Mouse (Mus musculus) midbrain, embryonic 15.5 days (tissue): ENCODE results near the gene Gm4922. TPM values are rescaled to one million over a fixed set of nuclear protein-coding genes. Genes with fewer than 3 reads are reported as not detected.

Source experiments
- ATAC-seq: fragments of 200-750 bp; cut with Nextera tagmentation; replicated peaks from 2 replicates; pipeline ENCODE4 v1.8.0; 2017; ENCODE audit warnings: moderate TSS enrichment
- H3K27ac ChIP-seq: fragments of 300-500 bp; sonication (generic); 2 replicates; pipeline ENCODE4 v1.5.1; 2015; ENCODE audit warnings: mild to moderate bottlenecking, inconsistent platforms
- H3K27me3 ChIP-seq: fragments of 300-500 bp; sonication (generic); replicated peaks from 2 replicates; pipeline ENCODE4 v1.6.1; 2015; ENCODE audit warnings: inconsistent platforms
- H3K36me3 ChIP-seq: fragments of 300-500 bp; sonication (generic); replicated peaks from 2 replicates; pipeline ENCODE4 v1.6.1; 2015; ENCODE audit warnings: inconsistent platforms
- H3K4me1 ChIP-seq: fragments of 300-500 bp; sonication (generic); 2 replicates; pipeline ENCODE4 v1.6.1; 2015; ENCODE audit warnings: inconsistent platforms
- H3K4me2 ChIP-seq: fragments of 300-500 bp; sonication (generic); 2 replicates; pipeline ENCODE4 v1.6.1; 2015; ENCODE audit warnings: inconsistent platforms, mild to moderate bottlenecking, moderate library complexity
- H3K4me3 ChIP-seq: fragments of 300-500 bp; sonication (generic); 2 replicates; pipeline ENCODE4 v1.5.1; 2015; ENCODE audit warnings: mild to moderate bottlenecking, inconsistent platforms
- H3K9ac ChIP-seq: fragments of 300-500 bp; sonication (generic); 2 replicates; pipeline ENCODE4 v1.6.1; 2015; ENCODE audit warnings: mild to moderate bottlenecking, inconsistent platforms
- H3K9me3 ChIP-seq: fragments of 300-500 bp; sonication (generic); 2 replicates; pipeline ENCODE4 v1.6.1; 2016; ENCODE audit warnings: inconsistent platforms
- WGBS: fragments of 180-500 bp; shearing (Covaris S2); methylation state at CpG from one replicate; pipeline ENCODE4 v1.1.7; 2015; ENCODE audit warnings: mixed read lengths; 5-methylcytosine and 5-hydroxymethylcytosine counted together
- polyA plus RNA-seq: library from polyadenylated mRNA; unstranded; fragments of >200 nt; fragmentation: Nextera tagmentation; extraction: Ambion mirVana; gene quantifications from 2 replicates; pipeline ENCODE4 v1.2.1, GENCODE M21; 2015

Gene Gm4922
- polyA plus RNA-seq, 1 experiment from 2014 or later: 0.39 TPM

GRCm38 (mm10) chr10:18772537-18773179 lies 13.9 kb downstream of the Gm4922 start:
- Histone ChIP-seq H3K9ac (no peak overlapping the region), H3K4me3 (no peak overlapping the region), H3K4me1 (no peaks in the 10 kb centered on the region), H3K4me2 (no peak overlapping the region), H3K27me3 (no peaks in the 10 kb centered on the region), H3K9me3 (no peaks in the 10 kb centered on the region), H3K36me3 (no peaks in the 10 kb centered on the region), H3K27ac (no peak overlapping the region)
- 69% methylated on average over 4 of the region's 4 CpGs for WGBS
- ATAC-seq: no peak

GRCm38 (mm10) chr10:18769909-18770308 lies 16.7 kb downstream of the Gm4922 start:
- H3K36me3 ChIP-seq: no peaks in the 10 kb centered on the region
- no peak overlapping the region for H3K27ac ChIP-seq
- no peaks in the 10 kb centered on the region for H3K27me3 ChIP-seq
- no peaks in the 10 kb centered on the region for H3K9me3 ChIP-seq
- 58% methylated on average over 5 of the region's 5 CpGs for WGBS
- H3K9ac ChIP-seq: no peak overlapping the region
- H3K4me2 ChIP-seq: no peak overlapping the region
- no peak for ATAC-seq
- H3K4me3 ChIP-seq: no peak overlapping the region
- H3K4me1 ChIP-seq: no peaks in the 10 kb centered on the region

GRCm38 (mm10) chr10:18760241-18760640 lies 26.4 kb downstream of the Gm4922 start:
- Histone ChIP-seq H3K36me3 (no peaks in the 10 kb centered on the region), H3K27me3 (no peaks in the 10 kb centered on the region), H3K9ac (no peak overlapping the region), H3K4me3 (no peak overlapping the region), H3K27ac (no peak overlapping the region), H3K4me1 (no peaks in the 10 kb centered on the region), H3K4me2 (no peak overlapping the region), H3K9me3 (no peaks in the 10 kb centered on the region)
- 31% methylated on average over 2 of the region's 2 CpGs for WGBS
- ATAC-seq: no peak

- Histone ChIP-seq H3K27ac (no peak overlapping the region), H3K4me3 (no peak overlapping the region), H3K4me2 (no peak overlapping the region), H3K9me3 (no peaks in the 10 kb centered on the region), H3K36me3 (no peaks in the 10 kb centered on the region), H3K4me1 (no peaks in the 10 kb centered on the region), H3K9ac (no peak overlapping the region), H3K27me3 (no peaks in the 10 kb centered on the region)
- 77% methylated on average over 4 of the region's 4 CpGs for WGBS
- ATAC-seq: no peak
Measured at GRCm38 (mm10) chr10:18750057-18750456, 36.5 kb downstream of the Gm4922 start.

- H3K4me3 ChIP-seq: peak within 1 kb of the TSS; percentile 87
- under 1% methylated on average over 50 of the region's 50 CpGs for WGBS
- peak within 1 kb of the TSS; percentile 77 for H3K4me2 ChIP-seq
- H3K27ac ChIP-seq: peak within 1 kb of the TSS; percentile 94
- ATAC-seq: peak; percentile 93
- no peaks in the 10 kb centered on the region for H3K36me3 ChIP-seq
- H3K27me3 ChIP-seq: no peaks in the 10 kb centered on the region
- no peaks in the 10 kb centered on the region for H3K9me3 ChIP-seq
- peaks cover 13% of the 10 kb centered on the region for H3K4me1 ChIP-seq
- H3K9ac ChIP-seq: peak within 1 kb of the TSS; percentile 84
Measured at GRCm38 (mm10) chr10:18743286-18744142, 43.1 kb downstream of the Gm4922 start, which contains the start of gene Arfgef3. TSS of gene Arfgef3 (minus strand) at chr10:18743949.

GRCm38 (mm10) chr10:18742086-18742485 lies 44.5 kb downstream of the Gm4922 start:
- H3K4me1 ChIP-seq: peaks cover 13% of the 10 kb centered on the region
- WGBS: 44% methylated on average over 6 of the region's 6 CpGs
- peak overlapping the region; percentile 94 for H3K27ac ChIP-seq
- H3K4me2 ChIP-seq: peak overlapping the region; percentile 77
- H3K4me3 ChIP-seq: peak overlapping the region; percentile 87
- no peak for ATAC-seq
- peak overlapping the region; percentile 84 for H3K9ac ChIP-seq
- H3K36me3 ChIP-seq: no peaks in the 10 kb centered on the region
- H3K9me3 ChIP-seq: no peaks in the 10 kb centered on the region
- H3K27me3 ChIP-seq: no peaks in the 10 kb centered on the region

- peak overlapping the region; percentile 87 for H3K4me3 ChIP-seq
- no peaks in the 10 kb centered on the region for H3K36me3 ChIP-seq
- H3K27ac ChIP-seq: no peak overlapping the region
- 70% methylated on average over 8 of the region's 8 CpGs for WGBS
- no peaks in the 10 kb centered on the region for H3K27me3 ChIP-seq
- H3K4me2 ChIP-seq: peak overlapping the region; percentile 77
- peaks cover 13% of the 10 kb centered on the region for H3K4me1 ChIP-seq
- no peak for ATAC-seq
- no peaks in the 10 kb centered on the region for H3K9me3 ChIP-seq
- H3K9ac ChIP-seq: peak overlapping the region; percentile 28; the same call in 1 of the 2 replicates
Measured at GRCm38 (mm10) chr10:18741024-18741423, 45.6 kb downstream of the Gm4922 start.

Other genes with a start within 250 kb of the Gm4922 start
- gene Hebp2, start 240.7 kb downstream of the Gm4922 start, polyA plus RNA-seq: 8.3 and 9.1 TPM in 2 replicates
- gene Arfgef3, start 42.8 kb downstream of the Gm4922 start, polyA plus RNA-seq: 6.6 and 7.3 TPM in 2 replicates
- 7.6 and 11.7 TPM in 2 replicates for gene Perp, start 58.2 kb upstream of the Gm4922 start, polyA plus RNA-seq
- gene Tnfaip3, start 228.9 kb upstream of the Gm4922 start, polyA plus RNA-seq: 2.3 and 3.2 TPM in 2 replicates